Mouse (Mus musculus) spleen, postnatal 4 days (tissue): Measurements from ENCODE around the gene Kifc5b.
"Not testable (repeated sequence)": the region's sequence is repeated elsewhere in the genome, so short reads cannot be mapped to it uniquely, and the experiment has no call there.

Experiments
- DNase-seq, 2 experiments: peaks; one replicate each; pipeline ENCODE4 v3.0.0; 2022; ENCODE audit warnings: low spot score in 2 of 2

The Kifc5b gene

DNA sequence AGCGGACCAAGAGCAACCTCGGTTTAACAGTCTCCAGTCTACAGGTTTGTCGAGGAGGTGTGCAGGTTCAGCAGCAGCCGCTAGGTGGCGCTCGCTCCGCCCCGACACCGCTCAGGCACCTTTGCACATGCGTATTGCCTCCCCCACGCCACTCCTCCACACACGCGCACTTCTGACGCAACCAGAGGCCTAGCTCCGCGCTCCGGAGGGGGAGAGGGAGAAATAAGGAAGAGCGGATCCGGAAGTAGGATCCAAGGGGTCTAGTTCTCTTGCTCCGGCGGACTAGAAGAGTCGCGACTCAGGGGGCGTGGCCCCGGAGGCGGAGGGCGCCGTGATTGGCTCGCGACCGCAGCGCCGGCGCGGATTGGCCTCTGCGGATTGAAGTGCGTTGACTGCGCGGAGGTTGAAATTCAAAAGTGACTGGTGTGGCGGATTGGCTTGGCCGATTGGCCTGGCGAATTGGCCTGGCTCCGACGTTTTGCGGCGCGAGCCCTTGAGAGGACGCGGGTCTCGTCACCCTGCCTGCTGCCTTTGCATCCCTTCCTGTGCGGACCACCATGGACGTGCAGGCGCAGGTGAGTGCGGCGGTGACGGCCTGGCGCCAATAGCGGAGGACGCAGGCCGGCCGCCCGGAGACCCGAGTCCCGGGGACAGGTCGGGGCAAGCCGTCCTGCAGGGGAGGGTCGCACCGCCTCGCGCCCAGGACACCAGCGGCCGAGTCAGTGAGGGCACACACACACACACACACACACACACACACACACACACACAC, at the start of gene Kifc5b:
Gene Kifc5b, plus strand, starts transcription at position 381 of the 772 bp plus-strand sequence.
- DNase-seq = peak; percentile 99 to 100

GRCm38 (mm10) chr17:26868756-26869155, 48.1 kb upstream of the Kifc5b start:
- no peak for DNase-seq

DNA sequence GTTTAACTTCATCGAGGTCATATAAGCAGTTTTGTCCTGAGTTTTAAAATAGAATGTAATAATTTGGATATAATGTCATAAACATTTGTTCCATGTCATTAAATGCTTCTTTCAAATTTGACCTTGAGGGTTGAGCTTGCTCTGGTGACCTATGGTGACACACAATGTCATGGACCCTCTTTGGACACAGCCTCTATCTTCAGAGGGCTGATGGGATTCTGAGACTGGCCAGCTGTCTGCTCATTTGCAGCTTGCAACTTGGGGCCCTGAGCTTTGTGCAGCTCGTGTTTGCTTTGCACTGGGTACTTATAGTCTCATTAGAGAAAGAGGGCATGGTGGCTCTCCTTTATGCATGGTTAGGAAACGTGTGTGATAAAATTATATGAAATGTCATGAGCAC, 44.0 kb upstream of the Kifc5b start:
- DNase-seq = no peak

GRCm38 (mm10) chr17:26873502-26873901, 43.4 kb upstream of the Kifc5b start:
- no peak for DNase-seq

GRCm38 (mm10) chr17:26874542-26874941, 42.3 kb upstream of the Kifc5b start:
- DNase-seq = no peak

DNA sequence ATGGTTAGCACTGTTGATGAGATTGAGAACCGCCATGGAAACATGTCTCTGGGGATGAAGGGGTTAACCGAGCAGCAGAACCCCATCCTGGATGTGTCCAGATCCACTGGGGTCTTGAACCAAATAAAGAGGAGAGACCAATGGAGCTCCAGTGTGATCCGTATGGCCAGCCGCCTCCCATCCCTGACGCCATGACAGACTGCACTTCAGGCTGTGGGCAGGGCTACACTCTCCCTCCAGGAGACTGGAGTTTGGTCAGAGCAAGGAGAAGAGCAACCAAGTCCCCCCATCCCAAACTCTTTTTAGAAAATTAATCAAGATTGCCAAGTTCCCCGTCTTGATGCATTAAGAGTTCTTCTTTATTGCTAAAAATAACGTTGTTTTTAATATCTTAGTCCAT, 39.0 kb upstream of the Kifc5b start:
- no peak for DNase-seq

DNA sequence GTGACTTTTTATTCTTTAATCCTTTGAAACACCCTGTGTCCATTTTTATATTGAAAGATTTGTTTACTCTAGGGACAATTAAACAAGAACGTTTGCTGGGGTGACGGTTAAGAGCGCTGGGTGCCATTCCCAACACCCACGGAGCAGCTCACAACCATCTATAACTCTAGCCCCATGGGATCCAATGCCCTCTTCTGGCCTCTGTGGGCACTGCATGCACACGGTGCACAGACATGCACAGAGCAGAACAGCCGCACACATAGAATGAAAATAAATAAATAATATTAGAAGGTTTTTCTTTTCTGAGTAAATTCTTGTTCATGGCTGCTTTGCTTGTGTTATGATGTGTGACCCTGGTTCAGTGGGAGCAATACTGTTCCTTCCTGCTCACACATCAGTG, 37.7 kb upstream of the Kifc5b start:
- DNase-seq = no peak

DNA sequence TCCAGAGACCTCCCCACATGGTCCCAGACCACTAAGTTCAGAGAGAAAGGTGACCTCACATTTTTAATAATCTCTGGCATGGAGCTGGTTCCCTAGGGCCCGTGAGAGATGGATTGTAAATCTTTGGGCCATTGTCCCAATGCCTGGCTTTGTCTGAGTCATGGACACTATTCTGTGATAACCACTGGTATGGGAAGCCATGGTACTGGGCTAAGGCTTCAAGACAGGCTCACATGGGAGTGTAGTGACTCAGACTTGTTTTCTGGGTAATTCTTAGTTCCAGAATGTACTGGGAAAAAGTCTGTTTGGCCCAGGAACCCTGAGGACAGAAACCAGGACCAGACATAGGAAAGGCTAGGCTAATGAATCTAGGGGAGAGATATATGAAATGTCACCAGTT, 34.2 kb upstream of the Kifc5b start:
- no peak for DNase-seq

DNA sequence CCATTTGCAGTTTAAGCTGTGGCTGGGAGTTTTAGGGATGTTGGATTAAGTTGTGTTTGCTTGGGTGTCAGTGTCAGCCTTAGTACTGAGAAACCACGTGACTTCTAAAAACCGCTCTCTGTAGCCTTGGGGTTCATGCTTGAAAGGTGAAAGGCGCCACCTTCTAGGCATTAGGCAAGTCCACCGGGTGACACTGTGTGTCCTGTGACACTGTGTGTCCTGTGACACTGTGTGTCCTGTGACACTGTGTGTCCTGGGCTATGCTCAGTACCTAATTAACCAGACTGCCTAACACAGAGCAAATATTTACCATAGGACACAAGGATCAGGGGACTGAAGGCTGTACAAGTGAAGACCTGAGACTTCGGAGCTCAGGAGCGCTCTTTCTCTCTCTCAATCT, 33.3 kb upstream of the Kifc5b start:
- no peak for DNase-seq

- peak; percentile 86 to 92 for DNase-seq
These were observed 31.6 kb upstream of the Kifc5b start for GRCm38 (mm10) chr17:26884995-26885926.

- DNase-seq = peak; percentile 81 to 94
These were observed 30.7 kb upstream of the Kifc5b start for GRCm38 (mm10) chr17:26886047-26886749.

GRCm38 (mm10) chr17:26887926-26888325, 29.0 kb upstream of the Kifc5b start:
- DNase-seq = no peak

DNA sequence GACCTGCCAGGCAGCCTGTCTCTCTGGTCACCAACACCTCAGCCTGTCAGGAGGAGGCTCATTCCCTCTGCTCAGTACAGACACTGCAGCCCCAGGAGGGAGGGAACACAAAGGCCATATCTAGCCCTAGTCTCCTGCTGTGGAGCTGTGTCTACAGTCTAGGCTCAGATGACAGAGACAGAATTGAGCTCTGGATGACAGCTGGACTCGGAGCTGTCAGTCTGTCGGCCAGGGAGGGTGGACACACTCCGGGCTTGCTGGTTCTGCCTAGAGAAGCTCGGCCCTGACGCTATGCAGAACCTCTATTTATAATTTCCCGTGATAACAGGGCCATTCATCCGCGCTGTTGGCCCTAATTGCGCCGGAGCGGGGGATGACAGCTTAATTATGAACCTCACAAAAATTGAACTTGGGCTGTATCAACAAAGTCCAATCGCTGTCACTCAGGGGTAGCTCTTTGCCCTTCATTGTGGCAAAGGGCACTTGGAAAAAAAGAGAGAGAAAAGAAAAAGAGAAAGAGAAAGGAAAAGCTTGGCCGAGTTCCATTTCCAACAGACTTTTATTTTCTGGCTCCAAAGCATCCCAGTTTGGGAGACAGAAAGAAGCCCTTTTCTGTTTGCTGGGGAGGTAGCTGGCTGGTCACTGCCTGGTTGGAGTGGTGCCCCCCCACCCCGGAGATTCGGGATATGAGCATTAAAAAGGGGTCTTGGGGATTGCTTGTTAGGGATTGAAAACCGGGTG, 24.1 kb upstream of the Kifc5b start:
- DNase-seq = no peak

GRCm38 (mm10) chr17:26893492-26893891, 23.4 kb upstream of the Kifc5b start:
- DNase-seq = no peak

DNA sequence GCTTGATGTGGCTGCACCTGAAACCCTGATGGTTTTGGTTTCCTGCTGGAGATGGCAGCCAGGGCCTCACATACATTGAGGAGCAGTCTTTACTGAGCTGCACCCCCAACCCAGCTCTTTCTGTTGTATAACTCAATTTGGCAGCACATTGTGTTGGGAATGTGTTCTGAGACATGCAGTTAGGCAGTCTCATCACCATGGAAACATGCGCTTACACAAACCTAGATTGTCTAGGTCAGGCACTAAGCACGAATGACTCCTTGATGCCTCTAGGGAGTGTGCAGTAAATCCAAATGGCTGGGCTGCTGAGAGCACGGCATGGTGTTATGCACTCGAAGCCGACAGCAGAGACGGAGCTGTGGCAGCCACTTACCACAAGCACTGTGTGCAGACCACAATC, 22.5 kb upstream of the Kifc5b start:
- DNase-seq = no peak

DNA sequence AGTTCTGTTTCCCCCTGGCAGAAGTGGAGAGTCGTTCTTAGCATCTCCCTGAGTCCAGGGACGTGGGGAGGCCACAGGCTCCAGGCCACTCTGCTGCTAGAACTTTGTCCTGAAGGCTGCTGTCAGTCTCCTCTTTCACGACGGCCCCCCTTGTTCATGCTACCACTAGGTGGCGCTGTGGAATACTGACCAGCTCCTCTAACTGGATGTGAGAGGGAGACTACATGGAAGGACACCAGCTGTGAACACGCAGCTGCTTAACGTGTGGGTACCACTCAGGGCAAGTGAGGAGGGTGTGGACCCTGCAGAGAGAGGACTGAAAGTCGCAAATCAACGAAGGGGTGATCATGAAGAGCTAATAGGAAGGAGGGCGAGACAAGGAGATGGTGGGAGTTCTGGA, 21.3 kb upstream of the Kifc5b start:
- peak; percentile 69 to 89 for DNase-seq

DNA sequence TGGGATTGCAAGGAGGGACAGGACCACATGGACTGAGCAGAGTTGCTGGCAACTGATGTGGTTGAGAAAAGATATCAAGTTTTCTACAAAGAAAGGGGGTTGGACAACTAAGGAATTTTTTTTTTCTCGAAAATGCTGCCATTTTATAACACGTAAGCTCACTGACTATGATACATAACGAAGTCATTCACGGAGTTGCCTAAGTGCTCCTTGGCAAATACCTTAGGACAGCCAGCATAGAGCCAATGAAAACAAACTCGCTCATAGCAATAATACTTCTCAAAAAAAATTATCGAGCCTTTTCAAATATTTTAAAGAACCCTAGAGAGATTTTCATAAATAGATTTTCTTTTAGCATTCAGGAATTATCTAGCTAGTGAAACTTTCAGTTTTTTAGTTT, 16.0 kb upstream of the Kifc5b start:
- no peak for DNase-seq

DNA sequence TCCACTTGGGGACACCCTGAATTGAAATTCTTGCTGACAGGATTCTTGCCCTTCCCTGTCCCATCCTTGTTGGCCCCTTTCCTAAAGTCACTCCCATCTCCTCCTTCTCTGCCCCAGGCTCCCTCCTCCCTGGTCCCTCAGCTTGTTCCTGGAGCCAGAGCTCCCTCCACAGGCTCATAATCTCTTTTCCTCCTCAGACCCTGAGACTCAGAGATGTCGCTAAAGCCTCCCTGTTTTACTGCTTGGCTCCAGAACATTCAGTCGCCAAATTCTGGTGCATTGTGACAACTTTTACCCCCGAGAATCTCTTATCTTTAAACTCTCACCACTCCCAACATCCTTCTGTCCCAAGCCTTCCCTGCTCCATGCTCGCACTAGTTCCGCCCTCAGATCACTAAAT, 12.6 kb upstream of the Kifc5b start:
- DNase-seq = no peak

DNA sequence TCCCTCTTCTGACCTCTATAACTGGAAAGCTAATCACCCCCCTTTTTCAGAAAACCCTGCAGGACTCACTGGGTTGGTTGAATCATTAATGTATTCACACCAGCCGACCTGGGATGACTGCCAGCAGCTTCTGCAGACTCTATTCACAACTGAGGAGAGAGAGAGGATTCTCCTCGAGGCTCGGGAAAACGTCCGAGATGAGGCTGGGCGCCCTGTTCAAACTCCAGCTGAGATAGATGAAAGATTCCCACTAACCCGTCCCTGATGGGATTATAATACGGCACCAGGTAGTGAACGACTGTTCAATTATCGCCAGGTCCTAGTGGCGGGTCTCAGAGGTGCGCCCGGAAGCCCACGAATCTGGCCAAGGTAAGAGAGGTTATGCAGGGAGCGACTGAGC, 9.4 kb upstream of the Kifc5b start:
- not testable (repeated sequence) for DNase-seq

DNA sequence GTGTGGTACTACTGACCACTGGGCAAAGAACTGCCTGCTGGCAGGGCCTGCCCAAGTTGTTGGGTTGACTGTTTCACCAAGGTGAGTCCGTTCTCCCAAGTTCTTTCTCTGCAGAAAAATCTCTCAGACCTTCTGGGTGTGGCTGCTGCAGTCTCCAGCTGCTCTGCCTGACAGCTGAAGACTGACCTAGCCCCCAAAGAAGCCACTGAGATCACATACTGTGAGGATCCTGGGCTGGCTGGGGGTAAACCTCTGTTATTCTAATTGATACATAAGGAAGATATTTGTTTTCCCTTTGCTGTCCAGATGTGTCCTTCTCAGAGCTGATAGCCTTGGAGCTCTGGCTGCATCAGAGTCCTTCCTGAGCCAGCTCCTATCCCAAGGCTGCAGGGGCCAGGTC, 1.6 kb upstream of the Kifc5b start:
- DNase-seq = no peak

GRCm38 (mm10) chr17:26917560-26917959, 669 bp downstream of the Kifc5b start:
- not testable (repeated sequence) for DNase-seq

GRCm38 (mm10) chr17:26918343-26918742, 1.5 kb downstream of the Kifc5b start:
- no peak for DNase-seq
